Mouse (Mus musculus) small intestine, adult 2 months (tissue): Measurements from ENCODE around the gene Fam184b. TPM values are rescaled to one million over a fixed set of nuclear protein-coding genes. Genes with fewer than 3 reads are reported as not detected.
"Not testable (repeated sequence)": the region's sequence is repeated elsewhere in the genome, so short reads cannot be mapped to it uniquely, and the experiment has no call there.

ENCODE experiments used
- H3K27ac ChIP-seq: fragments of 200-500 bp; 2 replicates; pipeline ENCODE4 v1.5.1; 2012; ENCODE audit warnings: low read depth, low read length, control low read depth, inconsistent platforms; ENCODE audit not compliant: insufficient read depth
- H3K27me3 ChIP-seq: fragments of 200-500 bp; 2 replicates; pipeline ENCODE4 v1.6.1; 2012; ENCODE audit warnings: mild to moderate bottlenecking, moderate library complexity, low read length, inconsistent platforms; ENCODE audit not compliant: control insufficient read depth, insufficient read depth
- H3K36me3 ChIP-seq: fragments of 200-500 bp; 2 replicates; pipeline ENCODE4 v1.6.1; 2012; ENCODE audit warnings: mild to moderate bottlenecking, low read length, control low read depth, inconsistent platforms; ENCODE audit not compliant: control insufficient read depth, insufficient read depth
- H3K4me1 ChIP-seq: fragments of 200-500 bp; 2 replicates; pipeline ENCODE4 v1.6.1; 2012; ENCODE audit warnings: low read length, inconsistent platforms, mixed read lengths; ENCODE audit not compliant: control insufficient read depth, insufficient read depth, insufficient read length
- H3K4me3 ChIP-seq: fragments of 200-500 bp; 2 replicates; pipeline ENCODE4 v1.5.1; 2012; ENCODE audit warnings: low read depth, mild to moderate bottlenecking, control low read depth, inconsistent platforms, low read length, moderate library complexity
- CTCF ChIP-seq: fragments of 200-500 bp; IDR thresholded peaks from 2 replicates; pipeline ENCODE4 v1.5.1; 2012; ENCODE audit warnings: low read depth, mild to moderate bottlenecking, control low read depth, inconsistent platforms, low read length, moderate library complexity, mixed read lengths; ENCODE audit not compliant: insufficient replicate concordance, insufficient read length; ENCODE audit errors: extremely low read depth
- POLR2A ChIP-seq: fragments of 200-500 bp; IDR thresholded peaks from 2 replicates; pipeline ENCODE4 v1.6.1; 2012; ENCODE audit warnings: low read depth, mild to moderate bottlenecking, control low read depth, inconsistent platforms, low read length, moderate library complexity
- WGBS: fragments of 180-500 bp; shearing (Covaris S2); methylation state at CpG from one replicate; pipeline ENCODE4 v1.1.7; 2018; 5-methylcytosine and 5-hydroxymethylcytosine counted together
- polyA plus RNA-seq: library from polyadenylated mRNA; depleted of rRNA; stranded (reverse); fragments of >200 nt; gene quantifications from 2 replicates; pipeline ENCODE4 v1.2.3, GENCODE M21; 2012

The Fam184b gene
- polyA plus RNA-seq, 1 experiment, result 0.06 TPM

DNA sequence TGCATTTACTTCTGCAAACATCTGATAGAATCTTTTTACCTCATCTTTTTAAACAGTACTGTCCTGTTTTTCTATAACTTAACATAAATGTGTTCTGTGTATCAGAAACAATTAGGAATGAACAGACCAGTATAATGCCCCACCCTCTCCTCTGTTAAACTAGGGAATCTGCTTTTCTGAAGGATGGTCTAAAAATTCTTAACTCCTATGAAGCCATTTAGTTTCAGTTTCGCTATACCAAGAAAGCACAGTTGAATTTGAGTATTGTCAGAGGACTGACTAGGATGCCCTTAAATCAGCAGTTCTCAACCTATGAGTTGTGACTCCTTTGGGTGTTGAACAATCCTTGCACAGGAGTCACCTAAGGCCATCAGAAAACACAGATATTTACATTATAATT, 35.6 kb upstream of the Fam184b start:
- Histone ChIP-seq H3K27ac (no peak overlapping the region), H3K36me3 (0 out of 2 replicates have a peak, but pooled peaks cover 2% of the 10 kb centered on the region), H3K4me3 (no peak overlapping the region), H3K4me1 (no peaks in the 10 kb centered on the region), H3K27me3 (no peaks in the 10 kb centered on the region)
- 91% methylated on average over 1 of the region's 1 CpGs for WGBS
- TF ChIP-seq CTCF (no peak), POLR2A (no peak)

DNA sequence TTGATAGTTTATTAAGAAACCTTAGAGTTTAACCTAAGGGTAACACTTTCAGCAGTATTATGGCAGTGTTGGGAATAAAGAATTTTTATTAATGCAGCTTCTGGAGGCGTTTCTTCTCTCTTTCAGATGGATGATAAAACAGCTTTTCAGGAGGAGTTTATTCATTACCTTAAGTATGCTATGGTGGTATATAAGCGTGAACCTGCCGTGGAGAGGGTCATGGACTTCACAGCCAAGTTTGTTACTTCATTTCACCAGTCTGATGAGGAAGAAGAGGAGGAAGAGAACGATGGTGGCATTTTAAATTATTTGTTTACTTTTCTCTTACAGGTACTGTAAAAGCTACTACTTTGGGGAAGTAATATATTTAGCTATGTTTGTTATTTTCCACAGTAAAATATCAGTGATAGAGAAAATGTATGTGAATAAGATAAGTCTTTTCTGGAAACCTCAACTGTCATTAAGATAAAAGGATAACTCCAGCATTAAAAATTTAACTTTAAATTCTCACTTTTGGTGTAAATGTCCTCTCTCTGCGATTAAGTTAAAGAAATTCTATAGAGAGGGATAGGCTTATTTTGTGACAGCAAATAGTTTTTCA, 31.6 kb upstream of the Fam184b start:
- TF ChIP-seq CTCF (no peak), POLR2A (no peak)
- Histone ChIP-seq H3K27me3 (no peaks in the 10 kb centered on the region), H3K36me3 (0 out of 2 replicates have a peak, but pooled peaks cover 2% of the 10 kb centered on the region), H3K4me3 (no peak overlapping the region), H3K27ac (no peak overlapping the region), H3K4me1 (peaks cover 4% of the 10 kb centered on the region; the same call in 1 of the 2 replicates)
- WGBS, result 36% methylated on average over 5 of the region's 5 CpGs

DNA sequence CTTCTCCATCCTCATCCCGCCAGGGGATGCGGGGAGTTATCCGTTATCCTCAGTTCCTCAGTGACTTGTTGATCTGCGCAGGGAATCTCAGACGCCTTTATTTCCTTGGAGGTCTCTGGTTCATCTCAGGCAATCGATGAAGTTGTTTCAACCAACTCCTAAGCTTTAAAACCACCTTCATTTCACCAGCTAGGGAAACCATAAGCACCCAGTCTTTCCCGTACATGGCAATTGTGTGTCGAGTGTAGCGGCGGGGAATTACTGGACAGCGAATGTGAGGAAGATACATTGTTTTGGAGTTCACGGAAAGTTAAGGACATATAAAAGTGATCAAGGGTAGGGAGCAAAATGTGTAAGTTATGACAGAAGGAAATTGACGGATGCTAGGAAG, 30.9 kb upstream of the Fam184b start:
- TF ChIP-seq POLR2A (no peak), CTCF (no peak)
- Histone ChIP-seq H3K36me3 (no peaks in the 10 kb centered on the region), H3K27me3 (no peaks in the 10 kb centered on the region), H3K4me3 (peak overlapping the region; percentile 89), H3K4me1 (peaks cover 4% of the 10 kb centered on the region; the same call in 1 of the 2 replicates), H3K27ac (no peak overlapping the region)
- under 1% methylated on average over 13 of the region's 13 CpGs for whole genome bisulfite sequencing

DNA sequence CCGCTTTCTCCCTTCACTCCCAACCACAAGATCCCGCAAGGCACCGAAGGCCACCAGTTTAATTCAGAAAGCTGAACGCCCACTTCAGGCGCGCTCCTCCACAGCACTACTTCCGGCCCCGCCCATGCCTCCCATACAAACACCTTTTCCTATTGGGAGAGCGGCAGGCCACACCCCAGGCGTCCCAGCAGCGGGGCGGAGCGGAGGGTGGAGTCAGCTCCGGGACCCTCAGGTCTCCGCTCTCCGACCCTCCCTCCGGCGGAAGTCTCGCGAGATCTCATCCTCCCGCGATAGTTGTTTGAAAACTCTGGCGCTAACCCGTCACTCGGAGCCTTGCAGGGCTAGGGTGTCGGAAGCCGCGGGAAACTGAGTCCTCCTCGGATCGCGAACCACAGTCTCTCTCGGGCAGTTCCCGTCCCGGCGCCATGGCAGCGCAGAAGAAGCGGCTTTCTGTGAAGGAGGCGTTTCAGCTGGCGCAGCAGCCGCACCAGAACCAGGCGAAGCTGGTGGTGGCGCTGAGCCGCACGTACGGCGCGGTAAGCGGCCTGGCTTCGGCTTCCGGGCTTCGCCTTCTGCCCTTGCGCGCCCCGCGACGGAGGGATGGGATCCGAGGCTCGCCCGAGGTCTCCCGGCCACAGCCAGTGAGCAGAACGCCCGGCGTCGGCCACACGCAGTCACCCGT, 30.3 kb upstream of the Fam184b start, which contains the start of gene Ncapg:
TSS of gene Ncapg (plus strand) at position 322 of the 682 bp plus-strand sequence.
- Histone ChIP-seq H3K4me1 (peaks cover 4% of the 10 kb centered on the region; the same call in 1 of the 2 replicates), H3K27me3 (no peaks in the 10 kb centered on the region), H3K27ac (peak within 1 kb of the TSS; percentile 34; the same call in 1 of the 2 replicates), H3K36me3 (no peaks in the 10 kb centered on the region), H3K4me3 (peak within 1 kb of the TSS; percentile 89)
- under 1% methylated on average over 66 of the region's 66 CpGs for WGBS
- no peak for TF ChIP-seq CTCF
- TF ChIP-seq POLR2A, result peak; percentile 44; the same call in 1 of the 2 replicates

DNA sequence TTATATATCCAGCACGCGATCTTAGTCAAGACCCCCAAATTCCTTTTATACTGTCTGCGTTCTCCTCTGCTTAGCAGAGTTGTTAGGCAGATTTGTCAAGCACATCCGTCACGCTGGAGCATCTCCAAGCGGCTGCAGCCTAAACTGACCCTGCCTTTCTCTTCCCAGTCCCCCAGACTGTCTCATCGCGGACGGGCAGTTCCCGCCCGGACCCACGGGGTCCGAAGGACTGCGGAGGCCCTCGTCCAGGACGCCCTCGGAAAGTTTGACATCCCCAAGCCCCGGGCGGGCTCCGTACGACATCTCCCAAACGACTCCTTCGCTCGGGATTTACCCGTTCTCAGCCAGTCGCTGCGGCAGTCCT, 29.8 kb upstream of the Fam184b start:
- Histone ChIP-seq H3K36me3 (no peaks in the 10 kb centered on the region), H3K27me3 (no peaks in the 10 kb centered on the region), H3K4me1 (peaks cover 4% of the 10 kb centered on the region; the same call in 1 of the 2 replicates), H3K27ac (peak overlapping the region; percentile 34; the same call in 1 of the 2 replicates), H3K4me3 (peak overlapping the region; percentile 89)
- TF ChIP-seq POLR2A, result no peak; the same call in 1 of the 2 replicates
- TF ChIP-seq CTCF, result no peak
- under 1% methylated on average over 27 of the region's 27 CpGs for WGBS

DNA sequence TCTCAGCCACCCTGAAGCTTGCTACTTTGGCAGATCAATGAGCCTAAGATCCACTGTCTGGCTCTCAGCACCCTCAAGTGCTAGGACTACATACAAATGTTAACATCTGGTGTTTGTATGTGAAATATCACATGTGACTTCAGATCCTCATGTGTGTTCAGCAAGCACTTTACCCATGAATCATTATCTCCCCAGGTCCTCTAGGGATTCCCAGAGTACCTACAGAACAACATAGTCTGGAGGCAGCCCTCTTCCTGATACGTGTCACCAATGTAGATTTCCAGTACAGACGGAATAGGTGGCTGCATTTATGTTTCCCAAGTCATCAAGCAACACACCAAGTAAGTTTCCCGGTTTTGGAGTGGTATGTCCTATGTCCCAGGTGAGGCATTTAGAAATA, 29.4 kb upstream of the Fam184b start:
- H3K27me3 ChIP-seq, result no peaks in the 10 kb centered on the region
- H3K36me3 ChIP-seq, result no peaks in the 10 kb centered on the region
- TF ChIP-seq POLR2A, result no peak
- no peak for TF ChIP-seq CTCF
- no peak overlapping the region for H3K27ac ChIP-seq
- H3K4me3 ChIP-seq, result peak overlapping the region; percentile 89
- 0% methylated on average over 3 of the region's 3 CpGs for WGBS
- H3K4me1 ChIP-seq, result peaks cover 4% of the 10 kb centered on the region; the same call in 1 of the 2 replicates

DNA sequence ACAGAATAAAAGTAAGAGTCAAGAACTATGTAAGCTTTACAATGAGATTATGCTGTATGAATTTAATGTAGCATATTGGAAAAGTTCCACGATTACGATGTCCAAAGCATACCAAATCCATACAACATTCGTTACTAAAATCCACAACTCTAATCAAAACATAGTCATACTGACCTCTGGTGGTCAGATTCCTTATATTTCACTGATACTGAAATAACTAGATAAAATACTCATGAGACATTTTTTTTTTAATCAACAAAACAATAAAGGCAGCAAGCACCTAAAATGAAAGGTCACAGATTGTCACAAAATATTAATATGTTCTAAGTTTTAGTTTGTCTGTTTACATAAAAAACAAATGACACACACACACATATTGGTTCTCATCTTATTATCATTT, 28.9 kb upstream of the Fam184b start:
- H3K27me3 ChIP-seq, result no peaks in the 10 kb centered on the region
- H3K4me3 ChIP-seq, result no peak overlapping the region
- no peak overlapping the region for H3K27ac ChIP-seq
- H3K36me3 ChIP-seq, result no peaks in the 10 kb centered on the region
- TF ChIP-seq CTCF (no peak), POLR2A (no peak)
- peaks cover 4% of the 10 kb centered on the region; the same call in 1 of the 2 replicates for H3K4me1 ChIP-seq
- 0% methylated on average over 3 of the region's 3 CpGs for WGBS

DNA sequence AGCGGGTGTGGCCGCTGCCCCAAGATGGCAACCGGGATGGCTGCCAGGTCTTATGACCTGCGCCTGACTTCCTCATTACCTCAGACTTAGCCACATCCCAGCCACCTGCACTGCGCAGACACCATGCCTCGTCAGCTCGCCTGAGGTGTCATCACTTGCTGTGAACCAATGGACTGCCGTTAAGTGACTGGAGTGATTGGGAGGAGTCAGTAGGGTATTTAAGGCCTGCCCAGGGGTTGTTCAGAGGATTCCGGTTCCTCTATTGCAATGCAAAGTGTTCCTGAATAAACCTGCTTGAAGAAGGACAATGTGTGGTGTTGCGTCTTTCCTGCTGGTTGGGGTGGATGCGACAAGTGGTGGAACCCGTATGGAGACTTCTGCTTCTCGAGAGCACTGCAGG, 19.0 kb upstream of the Fam184b start:
- not testable (repeated sequence) for H3K4me1 ChIP-seq, H3K4me3 ChIP-seq, H3K27me3 ChIP-seq, H3K27ac ChIP-seq, H3K36me3 ChIP-seq
- WGBS, result 89% methylated on average over 13 of the region's 13 CpGs
